8 mouse cellular contexts compared by ENCODE assay signal in the genomic region with DNA sequence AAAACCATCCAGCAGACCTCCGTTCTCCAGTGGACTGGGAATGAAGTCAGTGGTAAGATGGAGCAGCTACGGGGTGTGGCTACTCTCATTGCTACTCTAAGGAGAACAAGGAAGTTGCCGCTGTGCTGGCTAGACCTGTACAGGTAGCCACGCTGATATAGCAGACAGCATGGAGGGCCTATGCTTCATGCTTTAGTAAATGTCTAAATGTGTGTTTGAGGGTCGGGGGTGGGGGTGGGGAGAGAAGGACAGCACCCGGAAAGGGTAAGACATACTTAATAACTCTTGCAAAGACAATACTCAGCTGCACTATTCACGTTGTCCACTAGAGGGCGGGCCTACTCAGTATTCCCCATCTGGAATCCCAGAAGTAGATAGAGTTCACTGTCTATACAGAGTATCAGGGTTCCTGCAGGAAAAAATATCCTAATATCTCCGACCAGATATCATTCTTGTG. TPM values are rescaled to one million over a fixed set of nuclear protein-coding genes. Genes with fewer than 3 reads are reported as not detected.
DNase-seq lines count a peak whose midpoint lies in the region; ATAC-seq and TF ChIP-seq lines count a peak whose summit lies in the region.

No protein-coding gene starts in this region.

- H3K27ac ChIP-seq in hindbrain, embryonic 11.5 days (ENCODE audit: low read depth, low read length), result no peak overlapping the region

- POLR2A ChIA-PET in Patski (lab: Charles Lee), result interaction anchor here (0.6 kb wide), 1 partner anchor 220 kb away, joined by 4 read pairs; a partner anchor contains a TSS

- no peaks in the 10 kb centered on the region for H3K9me3 ChIP-seq in hindbrain, embryonic 11.5 days (ENCODE audit: control insufficient read depth, low read length)

- peak; percentile 78 for TF ChIP-seq CTCF in Patski (IDR thresholded peaks at IDR 0.05)

- H3K4me3 ChIP-seq in hindbrain, embryonic 11.5 days (ENCODE audit: low read depth, low read length), result no peak overlapping the region

- CTCF ChIA-PET in Patski (lab: Charles Lee), result interaction anchor here (0.8 to 4.2 kb wide), 7 partner anchors 9 to 352 kb away, joined by 3 to 35 read pairs (median 5); a partner anchor contains a TSS

- peak; percentile 37 for ATAC-seq in Patski
- peak; percentile 65 for ATAC-seq in frontal cortex, adult (ENCODE audit: low TSS enrichment)
- ATAC-seq in hindbrain, embryonic 11.5 days (ENCODE audit: low FRiP score), result peak; percentile 34; the same call in 1 of the 2 replicates

- no peaks in the 10 kb centered on the region for H3K27me3 ChIP-seq in Patski
- no peaks in the 10 kb centered on the region for H3K27me3 ChIP-seq in hindbrain, embryonic 11.5 days (ENCODE audit: control insufficient read depth, insufficient read depth, low read length)

- no peaks in the 10 kb centered on the region for H3K36me3 ChIP-seq in hindbrain, embryonic 11.5 days (ENCODE audit: control insufficient read depth, insufficient read depth, low read length)

- 32% methylated on average over 9 of the region's 9 CpGs for WGBS in hindbrain, embryonic 11.5 days

- in situ Hi-C loops in Patski (cut with MboI; ENCODE audit: low pct_unique_long_range_greater_than_20kb), result loop anchor here (10.0 to 25.0 kb wide), 3 partner anchors 598 to 1521 kb away; a partner anchor contains a TSS

- no peak for DNase-seq in Patski (ENCODE audit: low read depth, low spot score)
- DNase-seq in cerebellum, adult 8-10 months, result peak; percentile 60
- DNase-seq in hindbrain, embryonic 11.5 days (ENCODE audit: low spot score), result peak; percentile 86
- peak; percentile 45 for DNase-seq in layer of hippocampus, adult 9-11 months
- DNase-seq in lung, postnatal 25 days (ENCODE audit: low spot score), result peak; percentile 77
- DNase-seq in retina, postnatal 7 days (ENCODE audit: low read depth, low spot score), result peak; percentile 67
- DNase-seq in urinary bladder, postnatal 25 days (ENCODE audit: low spot score), result peak; percentile 69

- no peaks in the 10 kb centered on the region for H3K4me1 ChIP-seq in hindbrain, embryonic 11.5 days (replicated peaks; ENCODE audit: control insufficient read depth, insufficient read depth, low read length)

- H3K9ac ChIP-seq in hindbrain, embryonic 11.5 days (ENCODE audit: low read depth, low read length), result no peak overlapping the region

- no peak overlapping the region for H3K4me2 ChIP-seq in hindbrain, embryonic 11.5 days (replicated peaks; ENCODE audit: low read depth, low read length)

RNA-seq across cellular contexts. Expression of a gene that starts 26.4 kb away (rescaled TPM):
- 0.08 TPM for polyA plus RNA-seq in Patski (2021)
- 1.9 and 2.2 TPM in 2 replicates for polyA plus RNA-seq in hindbrain, embryonic 11.5 days (2014; fragmentation: Nextera tagmentation; extraction: Ambion mirVana)

RNA-seq across cellular contexts. Expression of a gene that starts 40.8 kb away (rescaled TPM):
- polyA plus RNA-seq in Patski (2021), result not detected
- polyA plus RNA-seq in hindbrain, embryonic 11.5 days (2014; fragmentation: Nextera tagmentation; extraction: Ambion mirVana), result not detected in 2 replicates

RNA-seq across cellular contexts. Expression of a gene that starts 57.1 kb away (rescaled TPM):
- polyA plus RNA-seq in Patski (2021), result not detected
- polyA plus RNA-seq in hindbrain, embryonic 11.5 days (2014; fragmentation: Nextera tagmentation; extraction: Ambion mirVana), result 1.1 and 1.2 TPM in 2 replicates
